Mouse (Mus musculus) gonadal fat pad, adult 2 months (tissue): ENCODE measurements around the gene Prr15l. TPM values are rescaled to one million over a fixed set of nuclear protein-coding genes. Genes with fewer than 3 reads are reported as not detected.

Experiments used
- DNase-seq: peaks from one replicate; pipeline ENCODE4 v3.0.0-alpha.2; 2012; ENCODE audit warnings: low read depth
- polyA plus RNA-seq: library from polyadenylated mRNA; depleted of rRNA; stranded (reverse); fragments of >200 nt; gene quantifications from 2 replicates; pipeline ENCODE4 v1.2.3, GENCODE M21; 2012; rRNA removed

Prr15l gene
- polyA plus RNA-seq: 19.5 and 20.2 TPM in 2 replicates

GRCm38 (mm10) chr11:96928088-96928487, at the start of gene Prr15l:
Prr15l (plus strand) TSS chr11:96928104.
- no peak for DNase-seq

GRCm38 (mm10) chr11:96878715-96879114, 49.2 kb upstream of the Prr15l start:
- no peak for DNase-seq

- DNase-seq: no peak
Observed at GRCm38 (mm10) chr11:96879359-96879758, 48.5 kb upstream of the Prr15l start.

GRCm38 (mm10) chr11:96880296-96880695, 47.6 kb upstream of the Prr15l start:
- DNase-seq: no peak

- DNase-seq: no peak
Observed at GRCm38 (mm10) chr11:96885901-96886340, 42.0 kb upstream of the Prr15l start.

GRCm38 (mm10) chr11:96886942-96887546, 40.9 kb upstream of the Prr15l start:
- no peak for DNase-seq

- DNase-seq: no peak
Observed at GRCm38 (mm10) chr11:96891784-96892527, 35.9 kb upstream of the Prr15l start.

- no peak for DNase-seq
Observed at GRCm38 (mm10) chr11:96893203-96893842, 34.6 kb upstream of the Prr15l start.

- DNase-seq: no peak
Observed at GRCm38 (mm10) chr11:96895886-96896285, 32.0 kb upstream of the Prr15l start.

GRCm38 (mm10) chr11:96899449-96900306, 28.2 kb upstream of the Prr15l start:
- DNase-seq: no peak

GRCm38 (mm10) chr11:96901332-96901731, 26.6 kb upstream of the Prr15l start:
- no peak for DNase-seq

- DNase-seq: no peak
Observed at GRCm38 (mm10) chr11:96902639-96903635, 25.0 kb upstream of the Prr15l start.

GRCm38 (mm10) chr11:96906431-96907161, 21.3 kb upstream of the Prr15l start:
- DNase-seq: no peak

- no peak for DNase-seq
Observed at GRCm38 (mm10) chr11:96908594-96908993, 19.3 kb upstream of the Prr15l start.

- DNase-seq: no peak
Observed at GRCm38 (mm10) chr11:96910003-96910402, 17.9 kb upstream of the Prr15l start.

- no peak for DNase-seq
Observed at GRCm38 (mm10) chr11:96912682-96913081, 15.2 kb upstream of the Prr15l start.

GRCm38 (mm10) chr11:96916044-96916884, 11.6 kb upstream of the Prr15l start, which contains the start of gene Cdk5rap3:
Cdk5rap3 (minus strand) TSS chr11:96916496.
- peak; percentile 68 for DNase-seq

- no peak for DNase-seq
Observed at GRCm38 (mm10) chr11:96916885-96917396, 11.0 kb upstream of the Prr15l start.

GRCm38 (mm10) chr11:96917415-96917814, 10.5 kb upstream of the Prr15l start:
- DNase-seq: no peak
